Mouse (Mus musculus) frontal cortex, adult 2 months (tissue): Measurements from ENCODE around the gene Aqp3. TPM values are rescaled to one million over a fixed set of nuclear protein-coding genes. Genes with fewer than 3 reads are reported as not detected.

ENCODE experiments used
- DNase-seq, 2 experiments: peaks; one replicate each; pipeline ENCODE4 v3.0.0; 2022; ENCODE audit warnings: low spot score in 1 of 2; ENCODE audit errors: extremely low spot score in 1 of 2
- polyA plus RNA-seq: library from polyadenylated mRNA; depleted of rRNA; stranded (reverse); fragments of >200 nt; gene quantifications from 2 replicates; pipeline ENCODE4 v1.2.3, GENCODE M21; 2012; rRNA removed

The Aqp3 gene
- 0.26 and 1.1 TPM in 2 replicates for polyA plus RNA-seq

GRCm38 (mm10) chr4:41097871-41098576, at the start of gene Aqp3:
Aqp3 (minus strand) TSS chr4:41098183.
- no peak for DNase-seq

GRCm38 (mm10) chr4:41142601-41143000, 44.6 kb upstream of the Aqp3 start:
- no peak for DNase-seq

- no peak for DNase-seq
Observed at GRCm38 (mm10) chr4:41140174-41140875, 42.3 kb upstream of the Aqp3 start.

GRCm38 (mm10) chr4:41136811-41137210, 38.8 kb upstream of the Aqp3 start:
- no peak for DNase-seq

- DNase-seq, result peak; percentile 10 to 25
Observed at GRCm38 (mm10) chr4:41136454-41136805, 38.4 kb upstream of the Aqp3 start.

GRCm38 (mm10) chr4:41135711-41136453, 37.9 kb upstream of the Aqp3 start, which contains the start of gene Ube2r2:
Ube2r2 (plus strand) TSS chr4:41135743.
- DNase-seq, result peak in 1 of 2 experiments; percentile 30

- DNase-seq, result peak; percentile 32 to 57
Observed at GRCm38 (mm10) chr4:41134935-41135710, 37.1 kb upstream of the Aqp3 start.

GRCm38 (mm10) chr4:41133529-41134291, 35.7 kb upstream of the Aqp3 start:
- DNase-seq, result no peak

GRCm38 (mm10) chr4:41132471-41132870, 34.5 kb upstream of the Aqp3 start:
- DNase-seq, result no peak

GRCm38 (mm10) chr4:41129836-41130235, 31.9 kb upstream of the Aqp3 start:
- no peak for DNase-seq

GRCm38 (mm10) chr4:41129406-41129805, 31.4 kb upstream of the Aqp3 start:
- DNase-seq, result peak in 1 of 2 experiments; percentile 67

- peak; percentile 99 to 100 for DNase-seq
Observed at GRCm38 (mm10) chr4:41124180-41124951, 26.4 kb upstream of the Aqp3 start, which contains the start of gene Nol6. Nol6 (minus strand) TSS chr4:41124455.

GRCm38 (mm10) chr4:41118706-41119292, 20.8 kb upstream of the Aqp3 start:
- peak in 1 of 2 experiments; percentile 74 for DNase-seq

GRCm38 (mm10) chr4:41116817-41117216, 18.8 kb upstream of the Aqp3 start:
- no peak for DNase-seq

GRCm38 (mm10) chr4:41115793-41116192, 17.8 kb upstream of the Aqp3 start:
- no peak for DNase-seq

GRCm38 (mm10) chr4:41115074-41115473, 17.1 kb upstream of the Aqp3 start:
- DNase-seq, result no peak

GRCm38 (mm10) chr4:41114358-41115070, 16.5 kb upstream of the Aqp3 start:
- DNase-seq, result no peak
